Mouse (Mus musculus) midbrain, embryonic 12.5 days (tissue): Measurements from ENCODE around the gene Zfp646. TPM values are rescaled to one million over a fixed set of nuclear protein-coding genes. Genes with fewer than 3 reads are reported as not detected.

Source experiments
- ATAC-seq: fragments of 200-750 bp; cut with Nextera tagmentation; 2 replicates; pipeline ENCODE4 v1.8.0; 2017; ENCODE audit warnings: low read depth, moderate TSS enrichment, moderate library complexity; ENCODE audit not compliant: low FRiP score
- H3K27ac ChIP-seq: fragments of 300-500 bp; sonication (generic); replicated peaks from 2 replicates; pipeline ENCODE4 v1.5.1; 2016; ENCODE audit warnings: mild to moderate bottlenecking
- H3K27me3 ChIP-seq: fragments of 300-500 bp; sonication (generic); 2 replicates; pipeline ENCODE4 v1.6.1; 2016; ENCODE audit warnings: mild to moderate bottlenecking
- H3K36me3 ChIP-seq: fragments of 300-500 bp; sonication (generic); 2 replicates; pipeline ENCODE4 v1.6.1; 2016
- H3K4me1 ChIP-seq: fragments of 300-500 bp; sonication (generic); 2 replicates; pipeline ENCODE4 v1.6.1; 2016
- H3K4me2 ChIP-seq: fragments of 300-500 bp; sonication (generic); replicated peaks from 2 replicates; pipeline ENCODE4 v1.6.1; 2016; ENCODE audit warnings: mild to moderate bottlenecking, moderate library complexity
- H3K4me3 ChIP-seq: fragments of 300-500 bp; sonication (generic); 2 replicates; pipeline ENCODE4 v1.5.1; 2016; ENCODE audit warnings: mild to moderate bottlenecking
- H3K9ac ChIP-seq: fragments of 300-500 bp; sonication (generic); replicated peaks from 2 replicates; pipeline ENCODE4 v1.6.1; 2016; ENCODE audit warnings: mild to moderate bottlenecking, moderate library complexity
- H3K9me3 ChIP-seq: fragments of 300-500 bp; sonication (generic); 2 replicates; pipeline ENCODE4 v1.6.1; 2016; ENCODE audit warnings: mild to moderate bottlenecking
- WGBS: fragments of 180-500 bp; shearing (Covaris S2); methylation state at CpG from one replicate; pipeline ENCODE4 v1.1.7; 2016; 5-methylcytosine and 5-hydroxymethylcytosine counted together
- polyA plus RNA-seq: library from polyadenylated mRNA; unstranded; fragments of >200 nt; fragmentation: Nextera tagmentation; extraction: Ambion mirVana; gene quantifications from 2 replicates; pipeline ENCODE4 v1.2.1, GENCODE M21; 2016

Zfp646 gene
- polyA plus RNA-seq, 1 experiment from 2014 or later, result 22.5 TPM

- no peak overlapping the region for H3K27ac ChIP-seq
- peaks cover 52% of the 10 kb centered on the region for H3K36me3 ChIP-seq
- H3K9me3 ChIP-seq, result no peaks in the 10 kb centered on the region
- peaks cover 30% of the 10 kb centered on the region for H3K27me3 ChIP-seq
- no peak overlapping the region for H3K4me2 ChIP-seq
- 0 out of 2 replicates have a peak overlapping the region, but pooled peaks have one; percentile 4 for H3K9ac ChIP-seq
- whole genome bisulfite sequencing, result 59% methylated on average over 5 of the region's 5 CpGs
- ATAC-seq, result no peak
- H3K4me3 ChIP-seq, result no peak overlapping the region
- 0 out of 2 replicates have a peak, but pooled peaks cover 4% of the 10 kb centered on the region for H3K4me1 ChIP-seq
Observed at GRCm38 (mm10) chr7:127925252-127925651, 49.2 kb downstream of the Zfp646 start.

- Histone ChIP-seq H3K9ac (no peak overlapping the region), H3K27me3 (peaks cover 32% of the 10 kb centered on the region), H3K9me3 (no peaks in the 10 kb centered on the region), H3K27ac (no peak overlapping the region), H3K4me1 (0 out of 2 replicates have a peak, but pooled peaks cover 5% of the 10 kb centered on the region), H3K36me3 (peaks cover 52% of the 10 kb centered on the region), H3K4me2 (no peak overlapping the region), H3K4me3 (no peak overlapping the region)
- 94% methylated on average over 8 of the region's 8 CpGs for WGBS
- no peak for ATAC-seq
Observed at GRCm38 (mm10) chr7:127926066-127926465, 50.0 kb downstream of the Zfp646 start.

GRCm38 (mm10) chr7:127926846-127927245, 50.8 kb downstream of the Zfp646 start:
- WGBS, result 91% methylated on average over 11 of the region's 11 CpGs
- Histone ChIP-seq H3K9ac (no peak overlapping the region), H3K4me2 (no peak overlapping the region), H3K27me3 (peaks cover 35% of the 10 kb centered on the region), H3K4me3 (no peak overlapping the region), H3K27ac (no peak overlapping the region), H3K4me1 (peaks cover 6% of the 10 kb centered on the region; the same call in 1 of the 2 replicates), H3K9me3 (no peaks in the 10 kb centered on the region), H3K36me3 (peaks cover 47% of the 10 kb centered on the region)
- no peak for ATAC-seq

- ATAC-seq, result no peak
- H3K36me3 ChIP-seq, result peaks cover 38% of the 10 kb centered on the region
- 80% methylated on average over 11 of the region's 11 CpGs for WGBS
- H3K9ac ChIP-seq, result no peak overlapping the region
- H3K27ac ChIP-seq, result no peak overlapping the region
- no peaks in the 10 kb centered on the region for H3K9me3 ChIP-seq
- H3K4me1 ChIP-seq, result peaks cover 11% of the 10 kb centered on the region; the same call in 1 of the 2 replicates
- H3K4me2 ChIP-seq, result no peak overlapping the region
- no peak overlapping the region for H3K4me3 ChIP-seq
- peaks cover 35% of the 10 kb centered on the region for H3K27me3 ChIP-seq
Observed at GRCm38 (mm10) chr7:127927726-127928125, 51.7 kb downstream of the Zfp646 start.

- 58% methylated on average over 5 of the region's 5 CpGs for WGBS
- H3K27ac ChIP-seq, result no peak overlapping the region
- H3K4me2 ChIP-seq, result no peak overlapping the region
- ATAC-seq, result no peak
- H3K4me1 ChIP-seq, result peaks cover 11% of the 10 kb centered on the region; the same call in 1 of the 2 replicates
- H3K4me3 ChIP-seq, result no peak overlapping the region
- H3K27me3 ChIP-seq, result peaks cover 35% of the 10 kb centered on the region
- H3K36me3 ChIP-seq, result peaks cover 31% of the 10 kb centered on the region
- no peaks in the 10 kb centered on the region for H3K9me3 ChIP-seq
- no peak overlapping the region for H3K9ac ChIP-seq
Observed at GRCm38 (mm10) chr7:127928596-127928995, 52.6 kb downstream of the Zfp646 start.

- Histone ChIP-seq H3K27me3 (peaks cover 35% of the 10 kb centered on the region), H3K4me2 (0 out of 2 replicates have a peak within 1 kb of the TSS, but pooled peaks have one; percentile 7), H3K4me3 (no peak within 1 kb of the TSS), H3K27ac (no peak within 1 kb of the TSS), H3K36me3 (peaks cover 18% of the 10 kb centered on the region), H3K9ac (no peak within 1 kb of the TSS; the same call in 1 of the 2 replicates), H3K4me1 (peaks cover 16% of the 10 kb centered on the region; the same call in 1 of the 2 replicates), H3K9me3 (no peaks in the 10 kb centered on the region)
- WGBS, result 25% methylated on average over 6 of the region's 6 CpGs
- no peak for ATAC-seq
Observed at GRCm38 (mm10) chr7:127929923-127930322, 53.9 kb downstream of the Zfp646 start, which contains the start of gene Prss8. Gene Prss8, minus strand, starts transcription at chr7:127930104.

GRCm38 (mm10) chr7:127930636-127931035, 54.6 kb downstream of the Zfp646 start:
- Histone ChIP-seq H3K4me2 (no peak overlapping the region), H3K27me3 (peaks cover 35% of the 10 kb centered on the region), H3K27ac (no peak overlapping the region), H3K36me3 (peaks cover 11% of the 10 kb centered on the region), H3K9me3 (no peaks in the 10 kb centered on the region), H3K9ac (no peak overlapping the region), H3K4me1 (peaks cover 17% of the 10 kb centered on the region; the same call in 1 of the 2 replicates), H3K4me3 (no peak overlapping the region)
- 85% methylated on average over 5 of the region's 5 CpGs for WGBS
- ATAC-seq, result no peak

- Histone ChIP-seq H3K27me3 (peaks cover 40% of the 10 kb centered on the region), H3K4me2 (no peak overlapping the region), H3K9me3 (no peaks in the 10 kb centered on the region), H3K27ac (no peak overlapping the region), H3K4me1 (peaks cover 22% of the 10 kb centered on the region), H3K4me3 (no peak overlapping the region), H3K9ac (no peak overlapping the region), H3K36me3 (peaks cover 2% of the 10 kb centered on the region; the same call in 1 of the 2 replicates)
- no peak for ATAC-seq
- WGBS, result 32% methylated on average over 13 of the region's 13 CpGs
Observed at GRCm38 (mm10) chr7:127931351-127932135, 55.5 kb downstream of the Zfp646 start.

- WGBS, result 11% methylated on average over 13 of the region's 13 CpGs
- no peak overlapping the region for H3K4me2 ChIP-seq
- H3K4me1 ChIP-seq, result peaks cover 22% of the 10 kb centered on the region
- ATAC-seq, result no peak
- no peak overlapping the region for H3K9ac ChIP-seq
- H3K27me3 ChIP-seq, result peaks cover 40% of the 10 kb centered on the region
- H3K4me3 ChIP-seq, result no peak overlapping the region
- no peak overlapping the region for H3K27ac ChIP-seq
- H3K9me3 ChIP-seq, result no peaks in the 10 kb centered on the region
- H3K36me3 ChIP-seq, result no peaks in the 10 kb centered on the region
Observed at GRCm38 (mm10) chr7:127932273-127933031, 56.4 kb downstream of the Zfp646 start.

- no peak overlapping the region for H3K4me2 ChIP-seq
- H3K4me3 ChIP-seq, result no peak overlapping the region
- H3K4me1 ChIP-seq, result peaks cover 22% of the 10 kb centered on the region
- no peaks in the 10 kb centered on the region for H3K9me3 ChIP-seq
- H3K9ac ChIP-seq, result no peak overlapping the region
- peaks cover 24% of the 10 kb centered on the region for H3K27me3 ChIP-seq
- no peak for ATAC-seq
- H3K27ac ChIP-seq, result no peak overlapping the region
- WGBS, result 92% methylated on average over 5 of the region's 5 CpGs
- no peaks in the 10 kb centered on the region for H3K36me3 ChIP-seq
Observed at GRCm38 (mm10) chr7:127934075-127934474, 58.1 kb downstream of the Zfp646 start.

- WGBS, result 6% methylated on average over 31 of the region's 32 CpGs
- Histone ChIP-seq H3K9me3 (no peaks in the 10 kb centered on the region), H3K27ac (peak overlapping the region; percentile 43), H3K36me3 (no peaks in the 10 kb centered on the region), H3K4me1 (peaks cover 18% of the 10 kb centered on the region), H3K4me2 (peak overlapping the region; percentile 88), H3K27me3 (peaks cover 13% of the 10 kb centered on the region), H3K9ac (peak overlapping the region; percentile 71), H3K4me3 (peak overlapping the region; percentile 56)
- ATAC-seq, result peak; percentile 94
Observed at GRCm38 (mm10) chr7:127935028-127935722, 59.2 kb downstream of the Zfp646 start.
